Mouse (Mus musculus) T-cell, adult 2 months (primary cell): ENCODE results near the gene Apip.

ENCODE experiments used
- DNase-seq: peaks from one replicate; pipeline ENCODE4 v3.0.0; 2022; ENCODE audit warnings: low spot score

Apip gene

GRCm38 (mm10) chr2:103102595-103102994 is 29.1 kb downstream of the Apip start:
- DNase-seq, result no peak

- no peak for DNase-seq
These were observed 32.7 kb downstream of the Apip start for GRCm38 (mm10) chr2:103106172-103106571.

DNA sequence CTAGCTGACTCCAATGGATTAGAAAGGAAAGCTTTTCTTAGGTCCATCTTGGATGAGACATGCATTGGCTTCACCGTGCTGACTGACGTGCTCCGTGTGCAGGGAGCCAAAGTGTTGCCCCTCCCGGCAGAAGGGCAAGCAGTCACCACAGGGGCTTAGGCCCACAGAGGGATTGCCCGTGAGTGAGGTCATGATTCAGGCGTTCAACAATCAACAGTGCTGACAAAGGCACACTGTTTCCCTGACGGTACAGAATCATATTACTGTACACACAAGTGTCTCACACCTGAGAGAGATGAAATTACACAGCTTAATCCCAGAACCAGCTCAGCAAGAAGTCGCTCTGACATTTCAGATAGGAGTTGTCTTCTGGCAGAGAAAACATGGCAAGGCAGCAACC is 38.2 kb downstream of the Apip start:
- DNase-seq, result no peak

- no peak for DNase-seq
These were observed 43.7 kb downstream of the Apip start for GRCm38 (mm10) chr2:103117212-103117611.

GRCm38 (mm10) chr2:103118324-103119196 is 45.1 kb downstream of the Apip start:
- no peak for DNase-seq

GRCm38 (mm10) chr2:103119197-103119854 is 45.9 kb downstream of the Apip start:
- no peak for DNase-seq

DNA sequence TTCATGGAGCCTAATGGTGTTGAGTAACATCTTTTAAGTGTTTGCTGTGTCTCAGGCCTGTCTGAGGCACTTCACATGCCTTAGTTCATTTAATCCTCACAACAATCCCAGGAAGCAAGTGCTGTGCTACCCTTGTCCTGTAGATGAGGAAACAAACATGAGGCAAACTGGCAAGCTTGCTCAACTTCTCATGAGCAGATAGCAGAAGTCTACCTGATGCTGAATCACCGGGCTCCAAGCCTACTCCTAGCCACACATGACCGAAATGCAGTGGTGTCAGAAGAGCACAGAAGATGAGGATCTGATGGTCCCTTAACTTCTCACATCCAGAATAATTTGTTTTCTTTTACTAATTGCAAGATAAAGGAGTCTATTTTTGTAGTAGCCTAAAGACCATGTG is 56.2 kb downstream of the Apip start:
- no peak for DNase-seq

GRCm38 (mm10) chr2:103131145-103131544 is 57.7 kb downstream of the Apip start:
- no peak for DNase-seq

GRCm38 (mm10) chr2:103138529-103139265 is 65.2 kb downstream of the Apip start:
- no peak for DNase-seq
